Mouse (Mus musculus) ES-E14 (cell line): ENCODE measurements at regions not wholly inside any gene's neighbourhood (a gene's known extent, or its start where the extent isn't known, plus 50 kb on each side); places are given as distances from the start of the nearest gene placed in this dataset.

ENCODE experiments used
- CHD2 ChIP-seq: IDR thresholded peaks from 2 replicates; pipeline ENCODE4 v1.6.1; 2014; ENCODE audit warnings: mild to moderate bottlenecking, low read depth, low read length, inconsistent platforms
- HCFC1 ChIP-seq: IDR thresholded peaks from 2 replicates; pipeline ENCODE4 v1.6.1; 2012; ENCODE audit warnings: low read length, inconsistent platforms, borderline replicate concordance; ENCODE audit not compliant: insufficient read depth
- MAFK ChIP-seq: IDR thresholded peaks from 2 replicates; pipeline ENCODE4 v1.6.1; 2014; ENCODE audit warnings: mild to moderate bottlenecking, low read depth, low read length, inconsistent platforms; ENCODE audit not compliant: insufficient read depth
- ZC3H11A ChIP-seq: IDR thresholded peaks from 2 replicates; pipeline ENCODE4 v1.6.1; 2012; ENCODE audit warnings: low read depth, mild to moderate bottlenecking, inconsistent platforms, low read length, borderline replicate concordance
- ZNF384 ChIP-seq: IDR thresholded peaks from 2 replicates; pipeline ENCODE4 v1.6.1; 2012; ENCODE audit warnings: low read depth, low read length, inconsistent platforms

DNA sequence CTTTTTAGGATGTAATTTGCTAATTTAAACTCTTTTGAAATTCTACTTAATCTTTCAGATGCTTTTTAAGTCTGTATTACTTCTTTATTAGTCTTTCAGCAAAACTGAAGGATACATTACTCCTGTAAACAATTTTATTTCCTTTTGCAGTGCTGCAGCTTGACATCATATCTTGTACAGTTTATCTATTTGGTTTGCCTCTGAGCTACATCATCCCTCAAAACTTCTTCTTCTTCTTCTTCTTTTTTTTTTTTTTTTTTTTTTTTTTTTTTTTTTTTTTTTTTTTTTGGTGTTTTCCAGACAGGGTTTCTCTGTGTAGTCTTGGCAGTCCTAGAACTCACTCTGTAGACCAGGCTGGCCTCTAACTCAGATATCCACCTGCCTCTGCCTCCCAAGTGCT lies 749.6 kb upstream of the Pabpc4l start:
- TF ChIP-seq ZNF384: no peak
- TF ChIP-seq MAFK: no peak
- no peak for TF ChIP-seq ZC3H11A
- no peak for TF ChIP-seq HCFC1
- no peak for TF ChIP-seq CHD2
